Mouse (Mus musculus) frontal cortex, adult (tissue): ENCODE measurements around the gene Adam33.
"Not testable (repeated sequence)": the region's sequence is repeated elsewhere in the genome, so short reads cannot be mapped to it uniquely, and the experiment has no call there.

Experiments
- ATAC-seq: cut with Nextera tagmentation; 2 replicates; pipeline ENCODE4 v1.9.2; 2017; ENCODE audit warnings: mild to moderate bottlenecking, moderate library complexity, mixed read lengths; ENCODE audit not compliant: low TSS enrichment

Adam33 gene

GRCm38 (mm10) chr2:131058672-131059071 is 4.9 kb downstream of the Adam33 start:
- 0 out of 2 replicates have a peak, but pooled peaks have one; percentile 12 for ATAC-seq

GRCm38 (mm10) chr2:131056191-131056590 is 7.4 kb downstream of the Adam33 start:
- peak; percentile 33; the same call in 1 of the 2 replicates for ATAC-seq

GRCm38 (mm10) chr2:131055631-131056030 is 8.0 kb downstream of the Adam33 start:
- ATAC-seq, result peak; percentile 18; the same call in 1 of the 2 replicates

- ATAC-seq, result no peak
Observed at GRCm38 (mm10) chr2:131054646-131055264, 8.9 kb downstream of the Adam33 start.

GRCm38 (mm10) chr2:131053851-131054645 is 9.6 kb downstream of the Adam33 start:
- ATAC-seq, result no peak

GRCm38 (mm10) chr2:131052862-131053418 is 10.7 kb downstream of the Adam33 start:
- no peak for ATAC-seq

GRCm38 (mm10) chr2:131052043-131052442 is 11.6 kb downstream of the Adam33 start:
- no peak for ATAC-seq

GRCm38 (mm10) chr2:131046025-131046424 is 17.6 kb downstream of the Adam33 start:
- ATAC-seq, result no peak

- ATAC-seq, result no peak
Observed at GRCm38 (mm10) chr2:131044989-131045720, 18.5 kb downstream of the Adam33 start.

GRCm38 (mm10) chr2:131044354-131044852 is 19.2 kb downstream of the Adam33 start:
- ATAC-seq, result no peak

GRCm38 (mm10) chr2:131042988-131043387 is 20.6 kb downstream of the Adam33 start, which contains the start of gene Gfra4:
Gene Gfra4 (minus strand): TSS chr2:131043088.
- ATAC-seq, result no peak

- peak; percentile 75 for ATAC-seq
Observed at GRCm38 (mm10) chr2:131040854-131041825, 22.5 kb downstream of the Adam33 start.

GRCm38 (mm10) chr2:131038675-131039074 is 24.9 kb downstream of the Adam33 start:
- ATAC-seq, result no peak

- ATAC-seq, result no peak
Observed at GRCm38 (mm10) chr2:131038197-131038596, 25.4 kb downstream of the Adam33 start.

GRCm38 (mm10) chr2:131037226-131037990 is 26.2 kb downstream of the Adam33 start:
- peak; percentile 36; the same call in 1 of the 2 replicates for ATAC-seq

GRCm38 (mm10) chr2:131036757-131037156 is 26.9 kb downstream of the Adam33 start:
- no peak for ATAC-seq

GRCm38 (mm10) chr2:131036343-131036742 is 27.3 kb downstream of the Adam33 start:
- no peak for ATAC-seq

- ATAC-seq, result not testable (repeated sequence)
Observed at GRCm38 (mm10) chr2:131031406-131031805, 32.2 kb downstream of the Adam33 start.

- no peak for ATAC-seq
Observed at GRCm38 (mm10) chr2:131030998-131031397, 32.6 kb downstream of the Adam33 start.

GRCm38 (mm10) chr2:131030561-131030960 is 33.1 kb downstream of the Adam33 start:
- no peak for ATAC-seq
